Mouse (Mus musculus): ENCODE data around the gene Gm17482. TPM values are rescaled to one million over a fixed set of nuclear protein-coding genes. Genes with fewer than 3 reads are reported as not detected.

The Gm17482 gene
- polyA plus RNA-seq (2015; fragmentation: Nextera tagmentation; extraction: Ambion mirVana) = not detected in 2 replicates

DNA sequence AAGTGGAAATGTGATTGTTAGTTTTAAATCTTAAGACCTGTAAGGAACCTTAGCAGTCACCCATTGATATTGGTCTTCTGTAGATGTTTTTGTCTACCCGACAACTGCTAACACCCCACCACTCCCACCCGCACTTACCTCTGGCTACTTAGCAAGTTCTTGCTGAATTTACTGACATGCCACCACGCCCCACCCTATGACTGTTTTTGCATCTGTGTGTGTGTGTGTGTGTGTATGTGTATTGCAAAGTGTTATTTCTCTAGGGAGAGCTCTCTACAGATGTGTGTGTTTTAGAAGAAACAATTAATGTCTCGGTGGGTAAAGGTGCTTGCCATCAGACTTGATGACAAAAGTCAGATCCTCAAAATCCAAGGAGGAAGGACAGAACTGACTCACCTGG, at the start of gene Gm17482:
Gene Gm17482, plus strand, starts transcription at position 301 of the 400 bp plus-strand sequence.
- H3K9ac ChIP-seq (ENCODE audit: low read depth, low read length) = no peak within 1 kb of the TSS
- no peaks in the 10 kb centered on the region for H3K9me3 ChIP-seq (ENCODE audit: control insufficient read depth)
- 76% methylated on average over 4 of the region's 4 CpGs for WGBS
- no peak for ATAC-seq
- no peaks in the 10 kb centered on the region for H3K27me3 ChIP-seq (replicated peaks; ENCODE audit: control insufficient read depth, insufficient read depth, low read length)
- no peak for TF ChIP-seq CTCF (IDR thresholded peaks at IDR 0.05; ENCODE audit: low read depth)
- H3K4me2 ChIP-seq (replicated peaks; ENCODE audit: low read depth) = no peak within 1 kb of the TSS
- H3K4me1 ChIP-seq (replicated peaks; ENCODE audit: control insufficient read depth, insufficient read depth, low read length) = no peaks in the 10 kb centered on the region
- H3K27ac ChIP-seq (ENCODE audit: low read depth, low read length) = no peak within 1 kb of the TSS
- H3K36me3 ChIP-seq (ENCODE audit: control insufficient read depth, insufficient read depth) = no peaks in the 10 kb centered on the region
- no peak within 1 kb of the TSS for H3K4me3 ChIP-seq (ENCODE audit: low read depth, low read length)

DNA sequence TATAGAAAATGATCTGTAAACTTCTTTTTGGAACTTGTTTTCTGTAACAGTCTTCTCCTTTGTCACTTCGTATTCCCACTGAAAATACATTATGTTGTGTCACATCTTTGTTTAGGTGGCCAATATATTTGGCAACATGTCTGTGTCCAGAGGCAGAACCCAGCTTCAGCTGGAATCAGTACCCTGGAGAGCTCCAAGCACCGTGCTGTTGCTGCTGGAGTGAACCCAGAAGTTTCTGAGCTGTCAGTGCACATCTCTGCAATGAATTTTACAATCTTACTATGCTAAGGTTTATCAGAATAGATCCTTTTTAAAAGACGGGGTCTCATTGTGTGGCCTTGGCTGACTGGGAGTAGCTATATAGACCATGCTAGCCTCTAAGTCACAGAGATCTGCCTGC, 48.3 kb upstream of the Gm17482 start:
- TF ChIP-seq CTCF (IDR thresholded peaks at IDR 0.05; ENCODE audit: low read depth) = no peak
- H3K36me3 ChIP-seq (ENCODE audit: control insufficient read depth, insufficient read depth) = no peaks in the 10 kb centered on the region
- H3K27me3 ChIP-seq (replicated peaks; ENCODE audit: control insufficient read depth, insufficient read depth, low read length) = no peaks in the 10 kb centered on the region
- H3K4me3 ChIP-seq (ENCODE audit: low read depth, low read length) = no peak overlapping the region
- no peak for ATAC-seq
- H3K4me2 ChIP-seq (replicated peaks; ENCODE audit: low read depth) = no peak overlapping the region
- H3K4me1 ChIP-seq (replicated peaks; ENCODE audit: control insufficient read depth, insufficient read depth, low read length) = no peaks in the 10 kb centered on the region
- no peaks in the 10 kb centered on the region for H3K9me3 ChIP-seq (ENCODE audit: control insufficient read depth)
- 21% methylated on average over 3 of the region's 3 CpGs for WGBS
- H3K27ac ChIP-seq (ENCODE audit: low read depth, low read length) = no peak overlapping the region
- no peak overlapping the region for H3K9ac ChIP-seq (ENCODE audit: low read depth, low read length)

DNA sequence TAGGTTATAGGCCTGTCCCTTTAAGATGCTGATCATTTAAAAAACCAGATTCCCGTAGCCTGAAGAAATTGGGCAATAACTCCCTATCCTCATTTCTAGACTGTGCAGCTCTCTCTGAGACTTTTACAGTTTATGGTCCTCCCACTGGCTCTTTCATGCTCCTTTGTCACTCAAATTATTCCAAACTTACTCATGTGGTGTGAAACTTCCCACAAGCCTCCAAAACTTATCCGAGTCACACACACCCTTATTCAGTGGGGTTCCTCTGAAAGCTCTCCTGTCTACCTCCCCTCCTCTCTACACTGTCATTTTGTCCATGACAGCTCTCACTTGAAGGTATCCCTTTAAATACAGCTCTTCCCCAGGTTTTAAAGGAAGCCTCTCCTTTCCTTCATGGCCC, 46.0 kb upstream of the Gm17482 start:
- no peak overlapping the region for H3K27ac ChIP-seq (ENCODE audit: low read depth, low read length)
- ATAC-seq = no peak
- 75% methylated on average over 2 of the region's 2 CpGs for WGBS
- H3K4me3 ChIP-seq (ENCODE audit: low read depth, low read length) = no peak overlapping the region
- H3K9me3 ChIP-seq (ENCODE audit: control insufficient read depth) = no peaks in the 10 kb centered on the region
- TF ChIP-seq CTCF (IDR thresholded peaks at IDR 0.05; ENCODE audit: low read depth) = no peak
- no peaks in the 10 kb centered on the region for H3K36me3 ChIP-seq (ENCODE audit: control insufficient read depth, insufficient read depth)
- H3K4me1 ChIP-seq (replicated peaks; ENCODE audit: control insufficient read depth, insufficient read depth, low read length) = no peaks in the 10 kb centered on the region
- H3K27me3 ChIP-seq (replicated peaks; ENCODE audit: control insufficient read depth, insufficient read depth, low read length) = no peaks in the 10 kb centered on the region
- no peak overlapping the region for H3K4me2 ChIP-seq (replicated peaks; ENCODE audit: low read depth)
- no peak overlapping the region for H3K9ac ChIP-seq (ENCODE audit: low read depth, low read length)

DNA sequence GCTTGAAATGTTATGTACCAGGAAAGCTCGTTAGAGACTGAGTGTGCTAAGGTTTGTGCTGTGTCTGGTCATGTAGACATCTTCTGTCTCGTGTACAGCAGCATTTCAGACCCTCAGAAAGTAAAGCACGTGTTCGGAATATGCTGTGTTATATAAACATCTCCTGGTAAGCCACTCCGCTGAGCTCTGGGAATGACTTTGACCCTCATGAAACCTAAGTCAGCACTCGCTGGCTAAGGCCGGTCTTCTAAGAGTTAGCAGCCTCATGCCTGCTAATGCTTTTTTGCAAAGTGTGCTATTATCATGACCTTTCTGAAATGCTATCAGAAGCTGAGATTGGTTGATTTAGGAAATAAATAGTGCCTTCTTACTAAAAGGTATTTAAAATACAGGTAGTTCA, 36.0 kb upstream of the Gm17482 start:
- Histone ChIP-seq H3K4me2 (replicated peaks; ENCODE audit: low read depth) (no peak overlapping the region), H3K9ac (ENCODE audit: low read depth, low read length) (no peak overlapping the region), H3K9me3 (ENCODE audit: control insufficient read depth) (no peaks in the 10 kb centered on the region), H3K4me1 (replicated peaks; ENCODE audit: control insufficient read depth, insufficient read depth, low read length) (no peaks in the 10 kb centered on the region), H3K27me3 (replicated peaks; ENCODE audit: control insufficient read depth, insufficient read depth, low read length) (no peaks in the 10 kb centered on the region), H3K4me3 (ENCODE audit: low read depth, low read length) (no peak overlapping the region), H3K36me3 (ENCODE audit: control insufficient read depth, insufficient read depth) (no peaks in the 10 kb centered on the region), H3K27ac (ENCODE audit: low read depth, low read length) (no peak overlapping the region)
- no peak for TF ChIP-seq CTCF (IDR thresholded peaks at IDR 0.05; ENCODE audit: low read depth)
- 47% methylated on average over 7 of the region's 7 CpGs for WGBS
- ATAC-seq = no peak

DNA sequence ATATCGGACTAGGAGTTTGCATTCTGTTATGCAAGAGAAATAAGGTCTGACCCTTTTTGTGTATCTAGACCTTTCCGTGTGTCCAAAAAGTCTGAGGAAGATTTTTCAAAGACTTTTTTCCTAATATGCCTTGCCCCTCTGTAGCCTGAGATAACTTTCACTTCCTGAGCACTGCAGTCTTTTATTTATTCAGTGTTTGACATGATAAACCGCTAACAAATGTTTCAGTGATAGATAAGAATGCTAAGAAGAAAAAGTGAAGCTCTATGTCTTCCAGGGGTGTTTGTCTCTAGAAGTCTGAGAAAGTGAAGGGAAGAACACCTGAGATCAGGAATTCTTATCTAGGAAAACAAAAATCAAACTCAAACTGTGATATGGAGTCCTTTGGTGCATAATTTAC, 26.4 kb upstream of the Gm17482 start:
- H3K4me3 ChIP-seq (ENCODE audit: low read depth, low read length) = no peak overlapping the region
- no peak for TF ChIP-seq CTCF (IDR thresholded peaks at IDR 0.05; ENCODE audit: low read depth)

DNA sequence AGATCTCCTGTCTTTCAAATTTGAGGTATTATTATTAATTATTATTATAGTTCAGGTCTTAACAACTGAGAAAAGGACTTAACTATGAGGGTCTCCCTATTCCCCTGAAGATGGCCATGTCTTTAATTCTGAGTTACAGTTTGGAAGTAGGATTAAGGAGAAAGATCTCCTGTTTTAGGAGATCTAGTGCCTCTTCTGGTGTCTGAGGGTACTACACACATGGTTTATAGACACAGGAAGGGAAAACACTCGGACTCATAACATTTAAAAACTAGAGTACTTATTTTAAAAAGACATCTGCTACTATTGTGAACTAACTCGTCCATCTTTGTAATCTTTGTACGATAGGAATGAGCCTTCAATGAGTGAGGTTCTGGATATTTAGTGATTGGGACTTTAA, 24.1 kb upstream of the Gm17482 start:
- peak; percentile 38; the same call in 1 of the 2 replicates for TF ChIP-seq CTCF (IDR thresholded peaks at IDR 0.05; ENCODE audit: low read depth)
- Histone ChIP-seq H3K9me3 (ENCODE audit: control insufficient read depth) (no peaks in the 10 kb centered on the region), H3K4me1 (replicated peaks; ENCODE audit: control insufficient read depth, insufficient read depth, low read length) (no peaks in the 10 kb centered on the region), H3K27me3 (replicated peaks; ENCODE audit: control insufficient read depth, insufficient read depth, low read length) (no peaks in the 10 kb centered on the region), H3K27ac (ENCODE audit: low read depth, low read length) (no peak overlapping the region), H3K4me2 (replicated peaks; ENCODE audit: low read depth) (no peak overlapping the region), H3K9ac (ENCODE audit: low read depth, low read length) (no peak overlapping the region), H3K36me3 (ENCODE audit: control insufficient read depth, insufficient read depth) (no peaks in the 10 kb centered on the region), H3K4me3 (ENCODE audit: low read depth, low read length) (no peak overlapping the region)
- 69% methylated on average over 3 of the region's 3 CpGs for WGBS
- no peak for ATAC-seq

More for the DNA sequence above, 26.4 kb upstream of the Gm17482 start:
- no peak overlapping the region for H3K4me2 ChIP-seq (replicated peaks; ENCODE audit: low read depth)
- no peaks in the 10 kb centered on the region for H3K36me3 ChIP-seq (ENCODE audit: control insufficient read depth, insufficient read depth)
- H3K27ac ChIP-seq (ENCODE audit: low read depth, low read length) = no peak overlapping the region
- no peak for ATAC-seq
- no peak overlapping the region for H3K9ac ChIP-seq (ENCODE audit: low read depth, low read length)
- WGBS = 49% methylated on average over 3 of the region's 3 CpGs
- no peaks in the 10 kb centered on the region for H3K4me1 ChIP-seq (replicated peaks; ENCODE audit: control insufficient read depth, insufficient read depth, low read length)
- no peaks in the 10 kb centered on the region for H3K9me3 ChIP-seq (ENCODE audit: control insufficient read depth)
- H3K27me3 ChIP-seq (replicated peaks; ENCODE audit: control insufficient read depth, insufficient read depth, low read length) = no peaks in the 10 kb centered on the region

DNA sequence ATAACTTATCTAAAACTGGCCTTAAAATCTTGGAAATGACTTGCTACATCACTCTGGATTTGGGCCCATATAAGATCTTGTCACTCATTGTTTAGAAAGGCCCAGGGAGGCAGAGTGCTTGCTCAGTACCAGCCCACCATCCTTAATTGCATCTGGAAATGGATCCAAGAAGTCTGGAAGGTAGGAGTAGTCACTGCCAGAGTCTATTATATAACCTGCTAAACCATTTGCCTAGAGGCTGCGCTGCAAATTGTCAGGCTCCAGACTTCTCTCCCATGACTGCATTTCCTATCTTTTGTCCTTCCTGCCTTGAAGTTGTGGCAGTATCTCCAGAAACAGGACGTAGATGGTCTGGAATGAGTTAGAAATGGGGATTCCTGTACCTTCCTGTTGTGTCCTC, 17.0 kb upstream of the Gm17482 start:
- Histone ChIP-seq H3K4me3 (ENCODE audit: low read depth, low read length) (no peak overlapping the region), H3K9ac (ENCODE audit: low read depth, low read length) (no peak overlapping the region), H3K36me3 (ENCODE audit: control insufficient read depth, insufficient read depth) (no peaks in the 10 kb centered on the region), H3K4me1 (replicated peaks; ENCODE audit: control insufficient read depth, insufficient read depth, low read length) (no peaks in the 10 kb centered on the region), H3K4me2 (replicated peaks; ENCODE audit: low read depth) (no peak overlapping the region), H3K9me3 (ENCODE audit: control insufficient read depth) (no peaks in the 10 kb centered on the region), H3K27ac (ENCODE audit: low read depth, low read length) (no peak overlapping the region), H3K27me3 (replicated peaks; ENCODE audit: control insufficient read depth, insufficient read depth, low read length) (no peaks in the 10 kb centered on the region)
- WGBS = 66% methylated on average over 2 of the region's 2 CpGs
- no peak for TF ChIP-seq CTCF (IDR thresholded peaks at IDR 0.05; ENCODE audit: low read depth)
- no peak for ATAC-seq

Measured in intestine, postnatal 0 days (tissue).